Mouse (Mus musculus) C2C12 (cell line): ENCODE data around the gene Mrpl12. TPM values are rescaled to one million over a fixed set of nuclear protein-coding genes. Genes with fewer than 3 reads are reported as not detected.

Experiments used
- H3K27me3 ChIP-seq: one replicate; pipeline ENCODE4 v1.6.1; 2011; ENCODE audit not compliant: control insufficient read depth, insufficient read depth, insufficient read length
- H3K36me3 ChIP-seq: one replicate; pipeline ENCODE4 v1.6.1; 2011; ENCODE audit not compliant: control insufficient read depth, insufficient read depth
- H3K4me3 ChIP-seq: one replicate; pipeline ENCODE4 v1.5.1; 2011; ENCODE audit warnings: mild to moderate bottlenecking, control low read depth; ENCODE audit not compliant: poor library complexity, insufficient read depth, severe bottlenecking
- H3K79me2 ChIP-seq: one replicate; pipeline ENCODE4 v1.6.1; 2011; ENCODE audit not compliant: control insufficient read depth, insufficient read depth
- H3K79me3 ChIP-seq: one replicate; pipeline ENCODE4 v1.6.1; 2011; ENCODE audit warnings: low read depth, control low read depth
- H3ac ChIP-seq: one replicate; pipeline ENCODE3; 2011; ENCODE audit warnings: low read depth; ENCODE audit not compliant: control insufficient read depth, insufficient read length
- CEBPB ChIP-seq: IDR thresholded peaks from one replicate; pipeline ENCODE4 v1.6.1; 2011; ENCODE audit warnings: low read depth, mild to moderate bottlenecking, control low read depth, moderate library complexity
- CTCF ChIP-seq: IDR thresholded peaks from one replicate; pipeline ENCODE4 v1.5.1; 2011; ENCODE audit not compliant: control insufficient read depth, insufficient read depth, insufficient read length
- FOSL1 ChIP-seq: IDR thresholded peaks from one replicate; pipeline ENCODE4 v1.8.0; 2011; ENCODE audit warnings: mild to moderate bottlenecking, low read length; ENCODE audit not compliant: poor library complexity, insufficient read depth, severe bottlenecking
- MAX ChIP-seq: IDR thresholded peaks from one replicate; pipeline ENCODE4 v1.6.1; 2011; ENCODE audit warnings: mild to moderate bottlenecking, control low read depth
- MYOD1 ChIP-seq: IDR thresholded peaks from one replicate; pipeline ENCODE4 v1.6.1; 2011; ENCODE audit warnings: low read depth; ENCODE audit not compliant: control insufficient read depth, insufficient read length
- MYOG ChIP-seq: IDR thresholded peaks from one replicate; pipeline ENCODE4 v1.6.1; 2011; ENCODE audit not compliant: control insufficient read depth, insufficient read length; ENCODE audit errors: extremely low read depth
- USF1 ChIP-seq: IDR thresholded peaks from one replicate; pipeline ENCODE4 v1.6.1; 2011; ENCODE audit warnings: low read depth, mild to moderate bottlenecking, control low read depth, moderate library complexity
- polyA plus RNA-seq: library from polyadenylated mRNA; unstranded; fragments of >200 nt; fragmentation: generic; extraction: Trizol; gene quantifications from one replicate; pipeline ENCODE4 v1.2.1, GENCODE M21; 2012; ENCODE audit warnings: missing spikeins

Mrpl12 gene
- polyA plus RNA-seq, 1 experiment: 338 TPM

DNA sequence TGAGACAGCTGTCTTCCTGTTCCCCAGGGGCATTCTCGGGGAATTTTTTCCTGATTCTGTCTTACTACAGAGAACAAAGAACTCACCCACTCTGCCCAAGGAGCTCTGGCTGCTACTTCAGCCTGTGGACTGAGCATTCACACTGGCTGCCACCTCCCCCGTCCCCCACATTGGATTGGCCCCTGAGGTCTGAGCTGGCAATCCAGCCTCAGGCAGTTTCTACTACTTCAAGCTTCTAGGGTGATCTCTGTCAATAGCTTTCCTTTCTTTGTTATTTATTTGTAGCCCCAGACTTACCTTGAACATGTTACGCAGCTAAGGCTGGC lies 8.4 kb downstream of the Mrpl12 start:
- Histone ChIP-seq H3K4me3 (peak overlapping the region; percentile 99), H3K79me3 (peaks cover 14% of the 10 kb centered on the region), H3K79me2 (peaks cover 35% of the 10 kb centered on the region), H3K36me3 (peaks cover 64% of the 10 kb centered on the region), H3ac (peak overlapping the region; percentile 16), H3K27me3 (no peaks in the 10 kb centered on the region)
- no peak for TF ChIP-seq MYOG
- no peak for TF ChIP-seq MYOD1
- no peak for TF ChIP-seq FOSL1
- no peak for TF ChIP-seq MAX
- TF ChIP-seq CTCF: no peak
- TF ChIP-seq USF1: no peak
- no peak for TF ChIP-seq CEBPB

GRCm38 (mm10) chr11:120493351-120493750 lies 8.9 kb downstream of the Mrpl12 start:
- peaks cover 64% of the 10 kb centered on the region for H3K36me3 ChIP-seq
- peak overlapping the region; percentile 99 for H3K4me3 ChIP-seq
- TF ChIP-seq CTCF: no peak
- peaks cover 14% of the 10 kb centered on the region for H3K79me3 ChIP-seq
- peaks cover 31% of the 10 kb centered on the region for H3K79me2 ChIP-seq
- H3ac ChIP-seq: no peak overlapping the region
- H3K27me3 ChIP-seq: no peaks in the 10 kb centered on the region

GRCm38 (mm10) chr11:120493911-120494310 lies 9.5 kb downstream of the Mrpl12 start:
- no peaks in the 10 kb centered on the region for H3K27me3 ChIP-seq
- TF ChIP-seq FOSL1: no peak
- no peak for TF ChIP-seq CEBPB
- no peak for TF ChIP-seq MAX
- no peak for TF ChIP-seq CTCF
- TF ChIP-seq MYOG: no peak
- peaks cover 31% of the 10 kb centered on the region for H3K79me2 ChIP-seq
- peaks cover 64% of the 10 kb centered on the region for H3K36me3 ChIP-seq
- H3ac ChIP-seq: no peak overlapping the region
- H3K4me3 ChIP-seq: no peak overlapping the region
- peaks cover 14% of the 10 kb centered on the region for H3K79me3 ChIP-seq

DNA sequence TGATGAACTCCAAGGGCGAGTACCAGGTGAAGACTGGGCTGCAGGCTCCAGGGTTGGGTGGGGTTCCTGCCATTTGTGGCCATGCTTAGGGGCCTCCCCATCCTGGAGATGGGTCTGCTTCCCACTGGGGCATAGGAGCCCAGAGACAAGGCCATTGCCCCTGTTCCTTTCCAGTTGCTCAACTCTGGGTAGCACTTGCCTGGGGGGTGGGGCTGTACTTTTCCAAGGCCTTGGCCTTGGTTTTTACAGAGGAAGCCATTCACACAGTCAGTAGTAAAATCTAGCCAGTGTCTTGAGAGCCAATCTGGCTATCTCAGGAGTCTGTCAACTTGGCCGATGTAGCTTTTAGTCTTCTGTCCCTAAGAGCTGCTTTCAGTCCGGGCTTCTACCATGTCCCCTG lies 13.0 kb downstream of the Mrpl12 start:
- H3K4me3 ChIP-seq: no peak overlapping the region
- H3K79me2 ChIP-seq: peaks cover 21% of the 10 kb centered on the region
- H3ac ChIP-seq: no peak overlapping the region
- H3K36me3 ChIP-seq: peaks cover 52% of the 10 kb centered on the region
- no peaks in the 10 kb centered on the region for H3K27me3 ChIP-seq
- no peak for TF ChIP-seq USF1
- no peak for TF ChIP-seq CTCF
- TF ChIP-seq CEBPB: no peak
- TF ChIP-seq MYOG: no peak
- TF ChIP-seq MAX: no peak
- no peak for TF ChIP-seq FOSL1
- no peak for TF ChIP-seq MYOD1
- peaks cover 10% of the 10 kb centered on the region for H3K79me3 ChIP-seq

DNA sequence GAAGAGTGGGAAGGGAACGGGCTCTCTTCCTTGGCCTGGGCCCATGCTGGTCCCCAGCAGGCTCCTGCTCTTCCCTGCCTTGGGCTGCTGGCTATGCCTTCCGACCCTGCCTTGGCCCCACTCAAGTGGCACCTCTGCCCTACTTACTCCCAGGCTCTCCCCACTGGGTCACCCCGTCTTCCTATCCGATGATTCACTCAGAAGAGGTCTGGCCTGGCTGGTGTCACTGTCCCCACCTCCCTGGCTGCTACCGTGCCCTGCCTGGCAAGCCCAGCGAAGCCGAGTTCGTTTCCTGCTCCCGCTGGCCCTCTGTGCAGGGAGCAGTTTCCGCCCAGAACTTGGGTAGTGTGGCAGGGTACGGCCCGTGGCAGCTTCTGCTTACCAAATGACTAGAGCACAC lies 13.8 kb downstream of the Mrpl12 start:
- peaks cover 3% of the 10 kb centered on the region for H3K79me3 ChIP-seq
- H3K79me2 ChIP-seq: peaks cover 13% of the 10 kb centered on the region
- H3K27me3 ChIP-seq: no peaks in the 10 kb centered on the region
- H3ac ChIP-seq: no peak overlapping the region
- TF ChIP-seq CEBPB (no peak), MYOD1 (no peak), MAX (no peak), FOSL1 (no peak), USF1 (no peak), MYOG (no peak), CTCF (no peak)
- H3K36me3 ChIP-seq: peaks cover 52% of the 10 kb centered on the region
- no peak overlapping the region for H3K4me3 ChIP-seq

DNA sequence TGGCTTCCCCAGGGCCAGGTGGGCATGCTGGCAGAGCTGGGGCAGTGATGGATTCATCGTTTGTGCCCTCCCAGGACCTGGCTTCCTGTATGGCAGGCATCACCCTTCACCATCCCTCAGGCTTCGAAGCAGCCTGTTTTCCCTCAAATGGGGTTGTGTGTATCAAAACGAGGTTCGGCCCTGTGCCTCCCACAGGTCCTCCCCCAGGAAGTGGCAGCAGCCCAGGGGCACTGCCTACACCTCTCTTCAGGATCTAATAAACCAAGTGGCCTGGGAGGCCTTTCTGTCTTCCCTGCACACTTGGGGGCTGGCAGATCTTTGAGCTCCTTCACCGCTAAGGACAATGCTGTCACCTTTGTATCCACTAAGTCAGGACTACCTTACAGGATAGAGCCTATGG lies 14.5 kb downstream of the Mrpl12 start:
- TF ChIP-seq MYOG: no peak
- no peak for TF ChIP-seq MAX
- TF ChIP-seq MYOD1: no peak
- no peak for TF ChIP-seq CEBPB
- TF ChIP-seq USF1: no peak
- no peak for TF ChIP-seq CTCF
- TF ChIP-seq FOSL1: no peak
- H3K79me2 ChIP-seq: peaks cover 6% of the 10 kb centered on the region
- peaks cover 47% of the 10 kb centered on the region for H3K36me3 ChIP-seq
- no peaks in the 10 kb centered on the region for H3K27me3 ChIP-seq
- H3K79me3 ChIP-seq: peaks cover 2% of the 10 kb centered on the region
- no peak overlapping the region for H3K4me3 ChIP-seq
- no peak overlapping the region for H3ac ChIP-seq
